Mouse (Mus musculus): ENCODE data around the gene Ctsll3. TPM values are rescaled to one million over a fixed set of nuclear protein-coding genes. Genes with fewer than 3 reads are reported as not detected.

The Ctsll3 gene
- total and polyA plus RNA-seq, 3 experiments, result not detected

DNA sequence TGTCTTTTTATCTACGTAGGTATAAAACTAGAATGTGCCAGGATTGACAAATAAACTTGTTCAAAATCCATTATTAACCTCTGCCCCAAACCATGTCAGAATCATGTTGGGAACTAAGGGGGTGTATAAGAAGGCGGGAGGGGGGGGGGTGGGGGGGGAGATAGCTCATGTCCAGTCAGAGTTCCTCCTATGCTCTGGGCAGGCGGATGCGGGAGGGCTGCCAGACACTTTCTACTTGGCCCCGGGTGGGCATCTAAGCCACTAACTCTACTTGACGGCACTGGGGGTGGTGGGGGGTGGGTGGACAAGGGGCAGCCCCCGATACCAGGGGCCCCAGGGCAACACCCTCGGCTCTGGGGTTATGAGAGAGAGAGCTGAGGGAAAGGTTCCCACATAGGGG, 40.5 kb upstream of the Ctsll3 start:
- no peak for DNase-seq (ENCODE audit: low read depth, low spot score)
- no peaks in the 10 kb centered on the region for H3K9me3 ChIP-seq (replicated peaks; ENCODE audit: insufficient read depth, low read length)
- TF ChIP-seq GATA1 (IDR thresholded peaks at IDR 0.05; ENCODE audit: low read depth, low read length), result no peak
- no peak for TF ChIP-seq POLR2A (IDR thresholded peaks at IDR 0.05; ENCODE audit: control insufficient read depth in 1 of 2, insufficient read depth in 1 of 2, low read depth in 1 of 2, low read length in 2 of 2, poor library complexity in 1 of 2)
- no peak for TF ChIP-seq USF2 (IDR thresholded peaks at IDR 0.05; ENCODE audit: borderline replicate concordance in 1 of 2, insufficient read depth in 1 of 2, low read depth in 1 of 2, low read length in 2 of 2)
- no peak for TF ChIP-seq BHLHE40 (IDR thresholded peaks at IDR 0.05; ENCODE audit: borderline replicate concordance, low read depth, low read length)
- TF ChIP-seq CHD1 (IDR thresholded peaks at IDR 0.05; ENCODE audit: low read depth, low read length), result no peak
- TF ChIP-seq MAX (IDR thresholded peaks at IDR 0.05; ENCODE audit: low read length), result no peak

DNA sequence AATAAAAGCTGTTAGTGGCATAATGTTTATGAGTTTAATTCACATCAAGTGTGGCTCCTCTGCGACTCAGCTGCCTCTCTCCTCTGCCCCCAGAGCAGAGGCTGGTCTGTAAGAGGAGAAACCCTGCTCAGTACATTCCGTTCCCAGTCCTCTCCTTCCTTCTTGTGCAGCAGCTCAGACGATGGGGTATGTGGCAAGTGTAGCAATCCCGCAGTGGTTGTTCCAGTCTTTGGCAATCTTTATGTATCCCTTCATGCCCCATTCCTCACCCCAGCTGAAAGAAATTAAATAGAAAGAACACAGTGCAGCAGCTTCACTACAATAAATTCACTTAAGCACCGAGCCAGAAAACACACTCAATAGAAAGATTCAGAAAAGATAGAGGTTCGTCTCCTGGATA, 40.1 kb upstream of the Ctsll3 start:
- no peaks in the 10 kb centered on the region for H3K36me3 ChIP-seq (ENCODE audit: control insufficient read depth in 1 of 2, insufficient read depth in 2 of 2, low read length in 2 of 2)
- H3K27me3 ChIP-seq (ENCODE audit: control insufficient read depth in 1 of 2, insufficient read depth in 2 of 2, low read length in 2 of 2), result no peaks in the 10 kb centered on the region
- H3K9me3 ChIP-seq (replicated peaks; ENCODE audit: insufficient read depth, low read length), result no peaks in the 10 kb centered on the region
- TF ChIP-seq ZMIZ1 (IDR thresholded peaks at IDR 0.05; ENCODE audit: low read depth, low read length) (no peak), ETS1 (IDR thresholded peaks at IDR 0.05; ENCODE audit: low read depth, low read length) (no peak), TCF12 (IDR thresholded peaks at IDR 0.05; ENCODE audit: low read depth, low read length) (no peak), KAT2A (conservative IDR thresholded peaks at IDR 0.05; ENCODE audit: low read depth, low read length) (no peak), ZNF384 (IDR thresholded peaks at IDR 0.05; ENCODE audit: low read depth, low read length) (no peak), GATA1 (IDR thresholded peaks at IDR 0.05; ENCODE audit: low read depth, low read length) (no peak)
- no peak overlapping the region for H3K9ac ChIP-seq (ENCODE audit: control insufficient read depth, low read depth, low read length, poor library complexity, severe bottlenecking)
- H3K4me3 ChIP-seq (ENCODE audit: control insufficient read depth in 1 of 2, insufficient read depth in 1 of 2, low read depth in 2 of 2, low read length in 2 of 2), result no peak overlapping the region
- no peak for DNase-seq (ENCODE audit: low read depth, low spot score)
- H3K79me2 ChIP-seq (ENCODE audit: control insufficient read depth, insufficient read depth, low read length, poor library complexity), result no peaks in the 10 kb centered on the region
- no peak overlapping the region for H3K27ac ChIP-seq (ENCODE audit: control insufficient read depth, low read depth, low read length)
- no peaks in the 10 kb centered on the region for H3K4me1 ChIP-seq (ENCODE audit: control insufficient read depth in 1 of 2, insufficient read depth in 2 of 2, low read length in 2 of 2)

More for the DNA sequence above, 40.5 kb upstream of the Ctsll3 start:
- Histone ChIP-seq H3K36me3 (ENCODE audit: control insufficient read depth in 1 of 2, insufficient read depth in 2 of 2, low read length in 2 of 2) (no peaks in the 10 kb centered on the region), H3K9ac (ENCODE audit: control insufficient read depth, low read depth, low read length, poor library complexity, severe bottlenecking) (no peak overlapping the region), H3K4me1 (ENCODE audit: control insufficient read depth in 1 of 2, insufficient read depth in 2 of 2, low read length in 2 of 2) (no peaks in the 10 kb centered on the region), H3K4me3 (ENCODE audit: control insufficient read depth in 1 of 2, insufficient read depth in 1 of 2, low read depth in 2 of 2, low read length in 2 of 2) (no peak overlapping the region), H3K27me3 (ENCODE audit: control insufficient read depth in 1 of 2, insufficient read depth in 2 of 2, low read length in 2 of 2) (no peaks in the 10 kb centered on the region), H3K79me2 (ENCODE audit: control insufficient read depth, insufficient read depth, low read length, poor library complexity) (no peaks in the 10 kb centered on the region), H3K27ac (ENCODE audit: control insufficient read depth, low read depth, low read length) (no peak overlapping the region)

DNA sequence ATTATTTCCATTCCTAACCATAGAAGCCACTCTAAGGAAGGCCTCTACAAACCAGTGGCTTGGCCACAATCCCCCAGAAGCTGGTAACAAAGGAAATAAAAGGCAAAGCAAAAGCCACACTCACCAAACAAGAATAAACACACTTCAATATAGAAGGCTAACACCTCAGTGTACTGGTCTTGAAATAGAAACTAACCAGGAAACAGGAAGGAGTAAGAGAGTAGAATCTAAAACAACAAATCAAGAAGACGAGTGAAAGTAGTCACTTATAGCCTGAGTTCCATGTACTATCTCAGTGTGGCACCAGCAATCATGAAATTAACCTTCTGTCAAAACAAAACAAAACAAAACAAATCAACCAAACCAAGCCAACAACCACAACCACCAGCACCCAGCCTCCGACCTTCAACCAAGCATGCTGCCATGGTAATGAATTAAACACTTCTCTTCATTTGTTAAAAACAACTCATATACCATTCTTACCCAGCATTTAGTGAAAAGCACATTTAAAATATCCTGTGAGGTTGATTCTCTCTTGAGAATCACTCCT, 36.8 kb upstream of the Ctsll3 start:
- DNase-seq (ENCODE audit: low read depth, low spot score), result no peak
- TF ChIP-seq MAFK (IDR thresholded peaks at IDR 0.05; ENCODE audit: borderline replicate concordance, low read depth, low read length) (no peak), UBTF (IDR thresholded peaks at IDR 0.05; ENCODE audit: borderline replicate concordance, insufficient read depth, low read depth, low read length) (no peak), CHD2 (IDR thresholded peaks at IDR 0.05; ENCODE audit: low read length) (no peak), TAL1 (IDR thresholded peaks at IDR 0.05; ENCODE audit: low read length) (no peak), CTCF (IDR thresholded peaks at IDR 0.05 in 2 of 3, conservative IDR thresholded peaks at IDR 0.05 in 1 of 3; ENCODE audit: control insufficient read depth in 1 of 3, insufficient read depth in 1 of 3, low read depth in 2 of 3, low read length in 3 of 3, poor library complexity in 1 of 3, severe bottlenecking in 1 of 3) (no peak), USF2 (IDR thresholded peaks at IDR 0.05; ENCODE audit: borderline replicate concordance in 1 of 2, insufficient read depth in 1 of 2, low read depth in 1 of 2, low read length in 2 of 2) (no peak), CHD1 (IDR thresholded peaks at IDR 0.05; ENCODE audit: low read depth, low read length) (no peak), TBP (IDR thresholded peaks at IDR 0.05; ENCODE audit: low read depth, low read length) (no peak), POLR2AphosphoS2 (IDR thresholded peaks at IDR 0.05; ENCODE audit: low read length) (no peak), ZMIZ1 (IDR thresholded peaks at IDR 0.05; ENCODE audit: low read depth, low read length) (no peak), GATA1 (IDR thresholded peaks at IDR 0.05; ENCODE audit: low read depth, low read length) (no peak), POLR2AphosphoS5 (IDR thresholded peaks at IDR 0.05; ENCODE audit: borderline replicate concordance, low read depth, low read length) (no peak), NRF1 (IDR thresholded peaks at IDR 0.05; ENCODE audit: insufficient read depth, low read depth, low read length, poor library complexity, severe bottlenecking) (no peak), MXI1 (IDR thresholded peaks at IDR 0.05; ENCODE audit: low read depth, low read length) (no peak)
- H3K9me3 ChIP-seq (replicated peaks; ENCODE audit: insufficient read depth, low read length), result no peaks in the 10 kb centered on the region
- H3K27ac ChIP-seq (ENCODE audit: control insufficient read depth, low read depth, low read length), result no peak overlapping the region
- no peaks in the 10 kb centered on the region for H3K79me2 ChIP-seq (ENCODE audit: control insufficient read depth, insufficient read depth, low read length, poor library complexity)
- H3K9ac ChIP-seq (ENCODE audit: control insufficient read depth, low read depth, low read length, poor library complexity, severe bottlenecking), result no peak overlapping the region
- no peaks in the 10 kb centered on the region for H3K4me1 ChIP-seq (ENCODE audit: control insufficient read depth in 1 of 2, insufficient read depth in 2 of 2, low read length in 2 of 2)
- no peak overlapping the region for H3K4me3 ChIP-seq (ENCODE audit: control insufficient read depth in 1 of 2, insufficient read depth in 1 of 2, low read depth in 2 of 2, low read length in 2 of 2)
- no peaks in the 10 kb centered on the region for H3K27me3 ChIP-seq (ENCODE audit: control insufficient read depth in 1 of 2, insufficient read depth in 2 of 2, low read length in 2 of 2)
- H3K36me3 ChIP-seq (ENCODE audit: control insufficient read depth in 1 of 2, insufficient read depth in 2 of 2, low read length in 2 of 2), result no peaks in the 10 kb centered on the region

Measured in MEL (cell line).